Mouse (Mus musculus) testis, adult 2 months (tissue): ENCODE measurements around the gene 4930442H23Rik. TPM values are rescaled to one million over a fixed set of nuclear protein-coding genes. Genes with fewer than 3 reads are reported as not detected.
A peak's percentile ranks its signal among the peaks of the same experiment; 100 is the strongest.

Experiments used
- H3K27ac ChIP-seq: fragments of 200-500 bp; 2 replicates; pipeline ENCODE4 v1.5.1; 2012; ENCODE audit warnings: low read depth, low read length; ENCODE audit not compliant: control insufficient read depth, insufficient read depth
- H3K27me3 ChIP-seq: fragments of 200-500 bp; 2 replicates; pipeline ENCODE4 v1.6.1; 2012; ENCODE audit warnings: mild to moderate bottlenecking, low read length, moderate library complexity; ENCODE audit not compliant: control insufficient read depth, insufficient read depth
- H3K36me3 ChIP-seq: fragments of 200-500 bp; 2 replicates; pipeline ENCODE4 v1.6.1; 2012; ENCODE audit warnings: mild to moderate bottlenecking, low read length; ENCODE audit not compliant: control insufficient read depth, insufficient read depth
- H3K4me1 ChIP-seq: fragments of 200-500 bp; 2 replicates; pipeline ENCODE4 v1.6.1; 2012; ENCODE audit warnings: low read length; ENCODE audit not compliant: control insufficient read depth, insufficient read depth
- H3K4me3 ChIP-seq: fragments of 200-500 bp; 2 replicates; pipeline ENCODE4 v1.5.1; 2012; ENCODE audit warnings: low read depth, mild to moderate bottlenecking, low read length, moderate library complexity, mixed read lengths; ENCODE audit not compliant: control insufficient read depth
- CTCF ChIP-seq: fragments of 200-500 bp; IDR thresholded peaks from 2 replicates; pipeline ENCODE4 v1.5.1; 2012; ENCODE audit warnings: low read depth, mild to moderate bottlenecking, inconsistent platforms, low read length, moderate library complexity; ENCODE audit not compliant: control insufficient read depth, insufficient read depth, insufficient replicate concordance
- POLR2A ChIP-seq: fragments of 200-500 bp; IDR thresholded peaks from 2 replicates; pipeline ENCODE4 v1.6.1; 2012; ENCODE audit warnings: low read depth, mild to moderate bottlenecking, inconsistent platforms, low read length, moderate library complexity; ENCODE audit not compliant: control insufficient read depth
- polyA plus RNA-seq: library from polyadenylated mRNA; depleted of rRNA; stranded (reverse); fragments of >200 nt; gene quantifications from 2 replicates; pipeline ENCODE4 v1.2.3, GENCODE M21; 2012

4930442H23Rik gene
- polyA plus RNA-seq, 1 experiment: 1.4 TPM

DNA sequence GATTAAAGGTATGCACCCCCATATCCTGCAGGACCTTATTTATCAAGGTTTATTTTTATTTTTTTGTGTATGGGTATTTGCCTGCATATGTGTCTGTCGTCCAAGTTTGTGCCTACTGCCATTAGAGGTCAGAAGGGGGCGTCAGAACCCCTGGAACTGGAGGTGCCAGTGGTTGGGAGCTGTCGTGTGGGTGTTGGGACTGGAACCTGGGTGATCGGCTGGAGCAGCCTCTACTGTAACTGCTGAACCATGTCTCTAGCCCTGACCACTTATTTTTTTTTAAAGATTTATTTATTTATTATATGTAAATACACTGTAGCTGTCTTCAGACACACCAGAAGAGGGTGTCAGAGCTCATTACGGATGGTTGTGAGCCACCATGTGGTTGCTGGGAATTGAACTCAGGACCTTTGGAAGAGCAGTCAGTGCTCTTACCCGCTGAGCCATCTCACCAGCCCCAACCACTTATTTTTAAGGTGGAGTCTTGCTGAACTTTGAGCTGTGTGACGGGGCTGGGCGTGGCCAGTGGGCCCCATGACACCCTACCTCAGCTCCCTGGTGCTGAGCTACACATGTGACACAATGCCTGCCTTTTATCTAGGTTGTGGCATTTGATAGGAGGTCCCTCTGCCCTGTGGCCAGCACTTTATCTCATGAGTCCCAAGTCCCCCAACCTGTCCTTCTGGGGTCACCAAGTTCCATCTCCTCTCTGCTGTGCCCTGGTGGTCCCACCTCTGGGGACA, 19.5 kb upstream of the 4930442H23Rik start:
- H3K27me3 ChIP-seq: no peaks in the 10 kb centered on the region
- no peak overlapping the region for H3K27ac ChIP-seq
- H3K36me3 ChIP-seq: no peaks in the 10 kb centered on the region
- no peak overlapping the region for H3K4me3 ChIP-seq
- no peak for TF ChIP-seq CTCF
- no peak for TF ChIP-seq POLR2A
- no peaks in the 10 kb centered on the region for H3K4me1 ChIP-seq

DNA sequence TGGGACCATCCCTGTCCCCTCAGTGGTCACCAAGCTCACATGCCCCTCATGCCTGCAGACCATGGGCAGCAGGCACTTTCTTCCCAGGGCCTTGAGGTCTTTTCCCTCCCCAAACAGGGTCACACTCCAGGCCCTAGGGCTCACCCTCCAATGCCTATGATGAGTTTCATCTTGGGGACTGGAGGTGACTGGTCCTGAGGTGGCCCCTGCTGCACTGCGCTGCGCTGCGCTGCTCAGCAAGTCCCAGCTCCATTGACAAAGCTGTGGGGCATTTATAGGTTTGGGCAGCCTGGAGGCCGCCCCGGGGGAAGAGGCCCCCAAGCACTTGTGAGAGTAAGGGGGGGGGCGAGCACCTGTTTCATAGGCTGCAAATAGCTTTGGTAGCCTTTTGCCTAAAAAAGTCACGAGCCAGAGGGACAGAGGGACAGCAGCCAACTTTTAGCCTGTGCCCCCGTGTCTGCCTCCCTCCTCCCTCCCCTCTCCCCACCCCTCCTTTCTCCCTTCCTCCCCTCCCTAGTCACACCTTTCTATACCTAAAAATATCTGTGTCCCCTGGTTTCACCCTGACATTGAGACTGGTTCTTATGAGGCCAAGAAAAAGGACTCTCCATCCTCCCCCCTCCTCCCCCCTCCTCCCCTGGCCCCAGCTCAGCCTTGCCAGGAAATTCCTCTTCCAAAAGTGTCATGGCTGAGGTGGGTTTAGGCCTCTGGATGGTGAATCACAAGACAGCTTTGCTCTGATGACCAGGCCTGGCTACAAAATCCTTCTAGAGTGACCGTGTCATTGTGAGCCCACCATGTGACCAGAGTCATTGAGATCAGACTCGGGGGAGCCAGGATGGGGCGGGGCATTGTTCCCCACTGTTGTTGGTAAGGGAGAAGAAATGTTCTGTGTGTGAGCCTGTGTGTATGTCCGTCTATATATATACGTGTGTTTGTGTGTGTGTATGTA, 18.4 kb upstream of the 4930442H23Rik start, which contains the start of gene Nmrk2:
TSS of gene Nmrk2 (minus strand) at position 245 of the 952 bp plus-strand sequence.
- H3K27ac ChIP-seq: no peak within 1 kb of the TSS
- TF ChIP-seq CTCF: no peak
- no peak for TF ChIP-seq POLR2A
- peaks cover 2% of the 10 kb centered on the region; the same call in 1 of the 2 replicates for H3K4me1 ChIP-seq

DNA sequence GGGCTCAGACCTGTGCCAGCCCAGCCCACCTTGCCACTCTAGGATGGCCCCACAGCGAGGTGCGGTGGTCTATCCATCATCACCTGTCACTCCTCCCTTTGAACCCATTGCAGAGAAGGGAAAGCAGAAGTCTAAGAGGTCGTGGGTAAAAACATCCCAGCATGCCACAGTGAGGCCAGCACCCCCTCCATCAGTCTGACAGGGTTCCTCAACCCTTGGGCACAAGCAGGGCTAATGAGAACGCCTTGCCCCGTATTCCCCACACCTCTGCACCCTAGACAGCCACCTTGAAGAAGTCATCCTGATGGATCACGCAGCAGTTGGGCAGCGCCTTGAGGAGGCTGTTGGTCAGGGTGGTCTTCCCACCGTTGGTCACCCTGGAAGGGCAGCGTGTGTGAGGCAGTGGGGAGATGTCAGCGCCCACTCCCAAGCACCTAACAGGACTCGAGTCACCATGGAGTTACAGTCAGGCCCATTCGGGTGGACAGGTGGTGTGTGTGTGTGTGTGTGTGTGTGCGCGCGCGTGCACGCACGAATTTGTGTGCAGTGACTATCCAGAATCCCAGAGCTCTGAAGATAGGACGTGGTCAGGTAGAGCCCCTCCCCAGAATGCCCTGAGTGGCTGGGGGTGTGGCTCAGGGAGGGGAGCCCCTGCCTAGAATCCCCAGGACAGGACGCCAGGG, 17.1 kb upstream of the 4930442H23Rik start:
- Histone ChIP-seq H3K27me3 (no peaks in the 10 kb centered on the region), H3K27ac (no peak overlapping the region), H3K36me3 (no peaks in the 10 kb centered on the region), H3K4me1 (peaks cover 2% of the 10 kb centered on the region; the same call in 1 of the 2 replicates), H3K4me3 (no peak overlapping the region)
- no peak for TF ChIP-seq CTCF
- no peak for TF ChIP-seq POLR2A

More for the DNA sequence above, 18.4 kb upstream of the 4930442H23Rik start, which contains the start of gene Nmrk2:
- Histone ChIP-seq H3K36me3 (no peaks in the 10 kb centered on the region), H3K27me3 (no peaks in the 10 kb centered on the region), H3K4me3 (no peak within 1 kb of the TSS)

DNA sequence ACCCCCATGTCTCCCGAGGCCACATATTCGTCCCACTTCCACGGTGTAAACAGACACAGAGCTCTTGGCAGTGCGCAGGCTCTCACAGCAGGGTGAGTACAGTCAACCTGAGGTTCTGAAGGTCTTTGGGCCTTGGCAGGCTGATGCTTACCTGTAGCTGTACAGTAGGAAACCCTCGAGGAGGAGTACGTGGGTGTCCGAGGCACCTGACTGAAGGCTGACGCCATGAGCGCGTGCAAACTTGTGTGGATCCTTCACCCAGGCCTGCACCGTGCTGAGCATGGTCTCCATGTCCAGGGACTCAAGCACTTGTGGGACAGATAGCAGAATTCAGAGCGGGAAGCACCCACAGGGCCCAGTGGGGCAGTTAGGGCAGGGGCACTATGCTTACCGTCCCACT, 16.5 kb upstream of the 4930442H23Rik start:
- Histone ChIP-seq H3K4me3 (no peak overlapping the region), H3K27me3 (no peaks in the 10 kb centered on the region), H3K27ac (no peak overlapping the region), H3K36me3 (no peaks in the 10 kb centered on the region), H3K4me1 (peaks cover 5% of the 10 kb centered on the region)
- TF ChIP-seq POLR2A (no peak), CTCF (no peak)

DNA sequence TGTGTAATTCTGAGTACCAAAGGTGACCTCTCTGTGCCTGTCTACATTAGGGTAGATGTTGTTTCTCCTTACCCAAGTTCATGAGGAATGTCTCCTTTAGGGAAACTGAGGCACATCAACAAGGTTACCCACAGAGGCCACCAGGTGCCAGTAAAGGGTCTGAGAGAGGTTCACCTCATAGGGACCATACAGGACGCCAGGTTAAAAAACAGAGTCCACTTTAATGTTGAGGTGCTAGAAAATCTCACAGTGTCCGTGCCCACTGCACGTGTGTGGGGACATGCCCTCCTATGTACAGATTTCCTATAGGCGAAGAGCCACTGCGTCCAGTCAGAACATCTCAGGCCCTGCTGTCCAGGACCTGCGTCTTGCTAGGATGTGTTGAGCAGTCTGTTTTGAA, 15.3 kb upstream of the 4930442H23Rik start:
- no peaks in the 10 kb centered on the region for H3K36me3 ChIP-seq
- peaks cover 12% of the 10 kb centered on the region for H3K4me1 ChIP-seq
- no peaks in the 10 kb centered on the region for H3K27me3 ChIP-seq

DNA sequence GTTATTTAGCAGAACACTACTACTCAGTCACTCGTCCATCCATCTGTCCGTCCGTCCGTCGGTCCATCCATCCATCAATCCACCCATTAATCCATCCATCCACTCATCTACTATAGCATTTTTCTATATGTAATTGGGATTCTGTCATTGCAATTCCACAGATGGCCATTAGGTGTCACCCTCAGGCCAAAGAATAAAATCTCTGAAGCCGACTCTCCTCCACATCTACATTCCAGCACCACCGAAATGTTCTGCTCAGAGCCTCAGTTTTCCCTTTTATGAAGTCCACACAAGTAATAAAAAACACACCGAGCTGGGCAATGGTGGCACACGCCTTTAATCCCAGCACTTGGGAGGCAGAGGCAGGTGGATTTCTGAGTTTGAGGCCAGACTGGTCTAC, 14.6 kb upstream of the 4930442H23Rik start:
- Histone ChIP-seq H3K27ac (no peak overlapping the region), H3K36me3 (no peaks in the 10 kb centered on the region), H3K4me1 (peaks cover 16% of the 10 kb centered on the region), H3K27me3 (no peaks in the 10 kb centered on the region), H3K4me3 (no peak overlapping the region)
- TF ChIP-seq POLR2A: no peak
- 0 out of 2 replicates have a peak, but pooled peaks have one; percentile 17 for TF ChIP-seq CTCF

More for the DNA sequence above, 15.3 kb upstream of the 4930442H23Rik start:
- Histone ChIP-seq H3K27ac (no peak overlapping the region), H3K4me3 (no peak overlapping the region)
- TF ChIP-seq CTCF (no peak), POLR2A (no peak)

GRCm38 (mm10) chr10:81197305-81197704, 13.7 kb upstream of the 4930442H23Rik start:
- peaks cover 20% of the 10 kb centered on the region for H3K4me1 ChIP-seq
- H3K27ac ChIP-seq: no peak overlapping the region
- H3K36me3 ChIP-seq: no peaks in the 10 kb centered on the region
- no peaks in the 10 kb centered on the region for H3K27me3 ChIP-seq
- H3K4me3 ChIP-seq: no peak overlapping the region
- no peak for TF ChIP-seq POLR2A
